Mouse (Mus musculus) spleen, adult 10 weeks (tissue): ENCODE results near the gene Olfr12. TPM values are rescaled to one million over a fixed set of nuclear protein-coding genes. Genes with fewer than 3 reads are reported as not detected.

Source experiments
- polyA plus RNA-seq: library from polyadenylated mRNA; stranded (reverse); fragments of 350-450 nt; fragmentation: Illumina TruSeq; extraction: RNeasy Lipid Tissue Mini Kit (QIAGEN cat#74804); gene quantifications from one replicate; pipeline ENCODE4 v1.2.3, GENCODE M21; 2015; ENCODE audit warnings: low replicate concordance; ENCODE audit not compliant: insufficient read depth

Olfr12 gene
- polyA plus RNA-seq: not detected

GRCm38 (mm10) chr1:92617488-92617887 lies at the start of gene Olfr12:
Gene Olfr12 (plus strand): TSS chr1:92617788.

DNA sequence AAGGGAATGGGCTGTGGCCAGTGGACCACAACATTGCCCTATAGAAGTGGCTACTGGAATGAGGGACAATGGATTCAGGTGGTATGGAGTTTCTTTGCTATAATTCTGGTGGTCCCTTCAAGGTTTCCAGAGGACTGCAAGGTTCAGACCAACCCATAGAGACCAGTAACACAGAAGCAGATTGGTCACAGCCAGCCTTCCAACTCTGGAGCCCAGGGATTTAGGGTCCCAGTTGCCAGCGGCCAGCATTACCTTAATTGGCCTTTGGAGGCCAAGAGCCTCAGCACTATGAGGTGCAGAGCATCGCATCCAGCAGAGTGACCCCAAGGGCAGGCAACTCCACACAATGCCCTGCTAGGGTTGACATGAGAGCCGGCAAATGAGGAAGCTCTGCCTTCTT lies 46.6 kb upstream of the Olfr12 start, which contains the start of gene Olfr1413:
Gene Olfr1413, plus strand, starts transcription at position 301 of the 400 bp plus-strand sequence.

DNA sequence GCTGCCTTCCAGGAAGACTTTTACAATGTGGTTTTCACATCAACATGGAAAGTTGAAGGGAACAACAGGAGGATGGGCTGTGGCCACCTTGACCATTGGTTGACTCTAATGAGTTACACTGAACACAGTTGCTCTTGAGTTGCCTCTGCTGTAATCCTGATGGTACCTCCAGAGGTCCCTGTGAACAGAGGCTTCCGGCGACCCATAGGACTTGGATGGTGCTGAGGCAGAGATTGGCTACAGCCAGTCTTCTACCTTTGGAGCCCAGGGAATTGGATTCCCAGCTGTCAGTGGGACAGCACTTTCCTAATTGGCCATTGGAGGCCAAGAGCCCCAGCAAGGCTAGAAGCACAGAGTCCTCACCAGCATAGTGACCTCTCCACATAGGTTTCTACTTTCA lies 32.1 kb upstream of the Olfr12 start, which contains the start of gene Olfr1412:
Gene Olfr1412, plus strand, starts transcription at position 301 of the 400 bp plus-strand sequence.

GRCm38 (mm10) chr1:92594111-92594510 lies 23.5 kb upstream of the Olfr12 start, which contains the start of gene Olfr1411:
Gene Olfr1411 (plus strand): TSS chr1:92594411.

DNA sequence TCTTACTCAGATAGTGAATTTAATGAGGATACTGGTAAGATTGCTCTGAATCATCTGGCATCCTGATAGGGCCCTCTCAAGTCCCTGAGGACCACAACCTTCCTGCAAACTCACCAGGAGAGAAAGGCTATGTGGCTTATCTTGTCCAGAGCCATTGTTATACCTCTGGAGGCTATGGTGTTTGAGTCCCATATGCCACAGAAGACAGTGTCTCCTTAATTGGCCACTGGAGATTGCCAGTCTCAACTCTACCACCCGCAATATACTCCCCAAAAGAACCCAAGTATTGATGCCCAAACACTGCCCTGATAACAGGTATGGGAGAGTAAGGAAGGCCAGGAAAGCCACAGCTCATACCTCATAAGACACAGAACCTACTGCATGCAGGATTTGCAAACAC lies 12.1 kb upstream of the Olfr12 start, which contains the start of gene Olfr1410:
Gene Olfr1410, plus strand, starts transcription at position 301 of the 400 bp plus-strand sequence.

GRCm38 (mm10) chr1:92641514-92642272 lies 24.1 kb downstream of the Olfr12 start, which contains the start of gene Cops9:
Gene Cops9 (minus strand): TSS chr1:92641985.

GRCm38 (mm10) chr1:92648673-92649072 lies 31.1 kb downstream of the Olfr12 start, which contains the start of gene Otos:
Gene Otos (minus strand): TSS chr1:92648841.

Other genes starting within 250 kb of the Olfr12 start
- 125 TPM for gene Ndufa10, start 143.9 kb upstream of the Olfr12 start, polyA plus RNA-seq
- not detected for gene Olfr1416, start 132.7 kb upstream of the Olfr12 start, polyA plus RNA-seq
- not detected for gene Olfr1415, start 121.7 kb upstream of the Olfr12 start, polyA plus RNA-seq
- not detected for gene Olfr1414, start 99.1 kb upstream of the Olfr12 start, polyA plus RNA-seq
- gene Olfr1413, start 46.5 kb upstream of the Olfr12 start, polyA plus RNA-seq: not detected
- gene Olfr1412, start 32.0 kb upstream of the Olfr12 start, polyA plus RNA-seq: not detected
- gene Olfr1411, start 23.4 kb upstream of the Olfr12 start, polyA plus RNA-seq: not detected
- gene Olfr1410, start 12.0 kb upstream of the Olfr12 start, polyA plus RNA-seq: not detected
- gene Cops9, start 24.2 kb downstream of the Olfr12 start, polyA plus RNA-seq: 175 TPM
- gene Otos, start 31.1 kb downstream of the Olfr12 start, polyA plus RNA-seq: 0.26 TPM
- 1.6 TPM for gene Gpc1, start 213.9 kb downstream of the Olfr12 start, polyA plus RNA-seq